Mouse (Mus musculus) heart, postnatal 0 days (tissue): ENCODE results near the gene Fnbp1. TPM values are rescaled to one million over a fixed set of nuclear protein-coding genes. Genes with fewer than 3 reads are reported as not detected.
A peak's percentile ranks its signal among the peaks of the same experiment; 100 is the strongest.

ENCODE experiments used
- ATAC-seq: fragments of 200-750 bp; cut with Nextera tagmentation; 2 replicates; pipeline ENCODE4 v1.8.0; 2017; ENCODE audit warnings: low read depth, moderate number of reproducible peaks, moderate library complexity; ENCODE audit not compliant: insufficient read depth
- DNase-seq: peaks from one replicate; pipeline ENCODE4 v3.0.0-alpha.2; 2016; ENCODE audit warnings: low spot score
- H3K27ac ChIP-seq: fragments of 300-500 bp; sonication (generic); 2 replicates; pipeline ENCODE4 v1.5.1; 2014; ENCODE audit warnings: low read depth, mild to moderate bottlenecking
- H3K27me3 ChIP-seq: fragments of 300-500 bp; sonication (generic); 2 replicates; pipeline ENCODE4 v1.6.1; 2014; ENCODE audit warnings: low read length, mixed read lengths; ENCODE audit not compliant: control insufficient read depth, insufficient read depth
- H3K36me3 ChIP-seq: fragments of 300-500 bp; sonication (generic); replicated peaks from 2 replicates; pipeline ENCODE4 v1.6.1; 2014; ENCODE audit warnings: low read length, mixed read lengths; ENCODE audit not compliant: control insufficient read depth, insufficient read depth
- H3K4me1 ChIP-seq: fragments of 300-500 bp; sonication (generic); 2 replicates; pipeline ENCODE4 v1.6.1; 2014; ENCODE audit warnings: antibody characterized with exemption; ENCODE audit not compliant: control insufficient read depth, insufficient read depth
- H3K4me2 ChIP-seq: fragments of 300-500 bp; sonication (generic); 2 replicates; pipeline ENCODE4 v1.6.1; 2014; ENCODE audit warnings: low read depth, mild to moderate bottlenecking, low read length, moderate library complexity
- H3K4me3 ChIP-seq: fragments of 300-500 bp; sonication (generic); 2 replicates; pipeline ENCODE4 v1.5.1; 2014; ENCODE audit warnings: low read depth, low read length
- H3K9ac ChIP-seq: fragments of 300-500 bp; sonication (generic); replicated peaks from 2 replicates; pipeline ENCODE4 v1.6.1; 2014; ENCODE audit warnings: low read depth, low read length, mixed read lengths
- H3K9me3 ChIP-seq: fragments of 300-500 bp; sonication (generic); replicated peaks from 2 replicates; pipeline ENCODE4 v1.6.1; 2016; ENCODE audit warnings: low read length; ENCODE audit not compliant: control insufficient read depth
- CTCF ChIP-seq: IDR thresholded peaks from 2 replicates; pipeline ENCODE4 v1.5.1; 2016; ENCODE audit warnings: antibody characterized with exemption, control low read depth, low read depth
- EP300 ChIP-seq: IDR thresholded peaks from 2 replicates; pipeline ENCODE4 v1.6.1; 2016; ENCODE audit warnings: antibody characterized with exemption, low read depth
- WGBS: fragments of 180-500 bp; shearing (Covaris S2); extraction: QIAGEN DNeasy Blood & Tissue Kit; methylation state at CpG from one replicate; pipeline ENCODE4 v1.1.7; 2014; 5-methylcytosine and 5-hydroxymethylcytosine counted together
- polyA plus RNA-seq: library from polyadenylated mRNA; unstranded; fragments of >200 nt; fragmentation: Nextera tagmentation; extraction: Ambion mirVana; gene quantifications from 2 replicates; pipeline ENCODE4 v1.2.1, GENCODE M21; 2015
- total RNA-seq: library from RNA; depleted of rRNA; stranded (reverse); fragments of >200 nt; gene quantifications from 2 replicates; pipeline ENCODE4 v1.2.3, GENCODE M21; 2014; ENCODE audit warnings: low replicate concordance

The Fnbp1 gene
- total and polyA plus RNA-seq, 2 experiments from 2014 or later = 6.4 to 11.4 TPM

- H3K36me3 ChIP-seq = no peaks in the 10 kb centered on the region
- ATAC-seq = no peak
- 71% methylated on average over 14 of the region's 14 CpGs for WGBS
Observed at GRCm38 (mm10) chr2:31137018-31137590, 4.7 kb downstream of the Fnbp1 start.

GRCm38 (mm10) chr2:31136338-31136737, 5.5 kb downstream of the Fnbp1 start:
- 35% methylated on average over 13 of the region's 13 CpGs for WGBS
- H3K4me1 ChIP-seq = peaks cover 55% of the 10 kb centered on the region
- no peak overlapping the region for H3K4me2 ChIP-seq
- no peak for ATAC-seq
- H3K27me3 ChIP-seq = no peaks in the 10 kb centered on the region
- H3K27ac ChIP-seq = peak overlapping the region; percentile 47
- H3K9ac ChIP-seq = no peak overlapping the region
- no peak for DNase-seq
- no peaks in the 10 kb centered on the region for H3K36me3 ChIP-seq
- H3K4me3 ChIP-seq = no peak overlapping the region
- no peaks in the 10 kb centered on the region for H3K9me3 ChIP-seq
- TF ChIP-seq EP300 (no peak), CTCF (no peak)

More at GRCm38 (mm10) chr2:31137018-31137590, 4.7 kb downstream of the Fnbp1 start:
- Histone ChIP-seq H3K4me1 (peaks cover 48% of the 10 kb centered on the region), H3K9me3 (no peaks in the 10 kb centered on the region), H3K27me3 (no peaks in the 10 kb centered on the region), H3K4me3 (no peak overlapping the region), H3K27ac (peak overlapping the region; percentile 37), H3K4me2 (no peak overlapping the region), H3K9ac (no peak overlapping the region)
- no peak for DNase-seq
- no peak for TF ChIP-seq CTCF
- TF ChIP-seq EP300 = no peak

- no peaks in the 10 kb centered on the region for H3K27me3 ChIP-seq
- ATAC-seq (peak; percentile 12; the same call in 1 of the 2 replicates), DNase-seq (no peak)
- peaks cover 58% of the 10 kb centered on the region for H3K4me1 ChIP-seq
- no peak overlapping the region for H3K4me3 ChIP-seq
- no peaks in the 10 kb centered on the region for H3K9me3 ChIP-seq
- no peak overlapping the region for H3K4me2 ChIP-seq
- no peak overlapping the region for H3K9ac ChIP-seq
- peak overlapping the region; percentile 47 for H3K27ac ChIP-seq
- WGBS = 30% methylated on average over 13 of the region's 13 CpGs
- TF ChIP-seq CTCF (no peak), EP300 (no peak)
- no peaks in the 10 kb centered on the region for H3K36me3 ChIP-seq
Observed at GRCm38 (mm10) chr2:31135512-31135931, 6.3 kb downstream of the Fnbp1 start.

DNA sequence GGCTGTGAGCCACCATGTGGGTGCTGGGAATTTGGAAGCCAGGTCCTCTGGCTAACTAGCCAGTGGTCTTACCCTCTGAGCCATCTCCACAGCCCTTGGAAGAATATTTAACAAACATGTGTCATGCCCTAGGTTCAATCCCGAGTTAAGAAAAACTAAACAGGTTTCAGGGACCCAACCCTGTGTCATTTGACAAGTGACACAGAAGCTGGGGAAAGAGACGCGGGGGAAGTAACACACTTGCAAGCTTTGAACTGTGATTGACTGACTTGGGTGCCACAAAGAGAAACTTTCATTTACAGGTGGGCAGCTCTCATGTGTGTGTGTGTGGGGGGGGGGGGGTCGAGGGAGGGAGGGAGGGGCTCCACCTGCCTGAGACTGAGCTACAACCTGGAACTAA, 7.8 kb downstream of the Fnbp1 start:
- H3K4me2 ChIP-seq = no peak overlapping the region
- ATAC-seq (no peak), DNase-seq (no peak)
- no peak for TF ChIP-seq EP300
- TF ChIP-seq CTCF = no peak
- H3K27me3 ChIP-seq = no peaks in the 10 kb centered on the region
- H3K36me3 ChIP-seq = no peaks in the 10 kb centered on the region
- H3K27ac ChIP-seq = no peak overlapping the region
- peaks cover 57% of the 10 kb centered on the region for H3K4me1 ChIP-seq
- H3K9ac ChIP-seq = no peak overlapping the region
- H3K9me3 ChIP-seq = no peaks in the 10 kb centered on the region
- WGBS = 60% methylated on average over 4 of the region's 4 CpGs
- no peak overlapping the region for H3K4me3 ChIP-seq

GRCm38 (mm10) chr2:31132682-31133081, 9.1 kb downstream of the Fnbp1 start:
- ATAC-seq (peak; percentile 45; the same call in 1 of the 2 replicates), DNase-seq (peak; percentile 56)
- Histone ChIP-seq H3K27me3 (no peaks in the 10 kb centered on the region), H3K4me2 (no peak overlapping the region), H3K9ac (0 out of 2 replicates have a peak overlapping the region, but pooled peaks have one; percentile 3), H3K4me3 (no peak overlapping the region), H3K27ac (peak overlapping the region; percentile 47), H3K36me3 (no peaks in the 10 kb centered on the region), H3K4me1 (peaks cover 60% of the 10 kb centered on the region), H3K9me3 (no peaks in the 10 kb centered on the region)
- no peak for TF ChIP-seq CTCF
- no peak for TF ChIP-seq EP300
- 38% methylated on average over 8 of the region's 8 CpGs for WGBS

DNA sequence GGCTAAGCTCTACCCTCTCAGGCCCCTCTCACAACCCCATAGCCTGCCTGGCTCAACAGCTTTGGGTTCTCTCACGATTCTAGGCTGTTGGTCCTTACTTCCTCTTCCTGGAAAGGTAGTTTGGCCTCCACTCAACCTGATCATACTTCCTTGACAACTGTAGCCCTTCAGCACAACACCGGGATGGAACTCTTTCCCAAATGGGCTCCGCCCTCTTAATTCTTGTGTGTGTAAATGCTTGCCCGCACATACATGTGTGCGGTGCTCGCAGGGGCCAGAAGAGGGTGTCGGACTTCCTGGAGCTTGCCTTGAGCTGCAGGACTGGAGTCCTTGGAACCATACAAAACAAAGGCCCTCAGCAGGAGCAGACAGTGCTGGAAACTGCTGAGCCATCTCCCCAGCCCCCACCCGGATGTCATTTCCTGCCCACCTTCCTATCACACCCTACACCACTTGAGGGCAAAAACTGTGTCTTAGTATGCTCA, 11.0 kb downstream of the Fnbp1 start:
- ATAC-seq (no peak), DNase-seq (no peak)
- Histone ChIP-seq H3K9me3 (no peaks in the 10 kb centered on the region), H3K4me2 (no peak overlapping the region; the same call in 1 of the 2 replicates), H3K27ac (peak overlapping the region; percentile 58), H3K4me3 (no peak overlapping the region), H3K9ac (no peak overlapping the region), H3K27me3 (no peaks in the 10 kb centered on the region), H3K4me1 (peaks cover 61% of the 10 kb centered on the region), H3K36me3 (no peaks in the 10 kb centered on the region)
- no peak; the same call in 1 of the 2 replicates for TF ChIP-seq CTCF
- no peak for TF ChIP-seq EP300
- 57% methylated on average over 8 of the region's 8 CpGs for WGBS
